Mouse (Mus musculus): ENCODE results near the gene Olfr1490.
"Not testable (repeated sequence)": the region's sequence is repeated elsewhere in the genome, so short reads cannot be mapped to it uniquely, and the experiment has no call there.

Olfr1490 gene

DNA sequence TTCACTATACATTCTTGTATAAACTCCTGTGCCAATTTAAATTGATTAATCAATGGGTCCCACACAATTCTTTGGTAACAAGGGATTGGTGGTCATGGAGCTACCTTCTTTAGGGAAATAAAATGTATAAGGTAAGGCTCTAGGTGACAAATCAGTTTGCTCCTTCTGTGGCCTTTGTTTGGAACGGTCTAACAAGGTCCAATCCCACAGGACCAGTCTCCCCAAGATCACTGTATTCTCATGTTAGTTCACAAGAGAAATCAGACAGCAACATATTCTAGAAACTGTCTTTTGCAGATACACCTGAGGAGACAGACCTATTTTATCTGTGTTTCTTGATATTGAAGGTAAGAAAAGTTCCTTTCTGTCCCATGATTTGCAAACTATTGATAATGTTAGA is at the start of gene Olfr1490:
TSS of gene Olfr1490 (plus strand) at position 301 of the 400 bp plus-strand sequence.
- no peak for DNase-seq (ENCODE audit: low spot score)

DNA sequence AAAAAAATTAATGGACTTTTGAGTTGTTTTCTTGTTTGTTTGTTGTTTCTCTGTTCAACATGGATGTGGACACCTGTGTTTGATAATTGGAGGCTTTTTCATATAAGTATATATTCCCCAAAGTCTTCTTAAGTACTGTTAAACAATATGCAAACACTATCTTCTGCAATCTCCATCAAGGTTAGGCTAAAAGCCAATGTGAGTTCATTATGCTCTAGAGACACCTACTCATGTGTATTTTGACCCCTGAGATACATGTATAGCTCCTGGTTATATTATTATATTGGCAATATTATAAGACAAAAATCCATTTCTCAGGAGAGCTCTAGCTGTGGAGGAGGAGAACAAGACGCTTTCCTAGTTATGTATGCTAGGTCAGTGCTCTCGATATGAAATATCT is 33.8 kb upstream of the Olfr1490 start, which contains the start of gene Olfr1487:
TSS of gene Olfr1487 (plus strand) at position 301 of the 400 bp plus-strand sequence.
- DNase-seq (ENCODE audit: low spot score): not testable (repeated sequence)

DNA sequence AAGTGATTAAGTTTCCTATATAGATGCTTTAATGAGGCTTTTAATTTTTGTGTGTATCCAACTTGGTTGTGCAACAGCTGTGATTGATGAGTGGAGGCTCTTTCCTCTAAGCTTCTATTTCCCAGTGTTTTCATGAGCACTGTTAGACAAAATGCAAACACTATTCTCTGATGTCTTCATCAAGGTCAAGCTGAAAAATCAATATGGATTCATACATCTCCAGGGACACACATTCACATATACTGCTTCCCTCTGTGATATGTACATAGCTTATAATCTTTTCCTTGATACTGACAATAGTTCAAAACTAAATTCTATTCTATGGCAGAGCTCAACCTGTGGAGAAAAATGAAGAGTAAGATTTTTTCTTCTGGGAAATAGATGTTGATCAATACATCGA is 19.6 kb upstream of the Olfr1490 start, which contains the start of gene Olfr1489:
TSS of gene Olfr1489 (plus strand) at position 301 of the 400 bp plus-strand sequence.
- DNase-seq (ENCODE audit: low spot score): no peak

DNA sequence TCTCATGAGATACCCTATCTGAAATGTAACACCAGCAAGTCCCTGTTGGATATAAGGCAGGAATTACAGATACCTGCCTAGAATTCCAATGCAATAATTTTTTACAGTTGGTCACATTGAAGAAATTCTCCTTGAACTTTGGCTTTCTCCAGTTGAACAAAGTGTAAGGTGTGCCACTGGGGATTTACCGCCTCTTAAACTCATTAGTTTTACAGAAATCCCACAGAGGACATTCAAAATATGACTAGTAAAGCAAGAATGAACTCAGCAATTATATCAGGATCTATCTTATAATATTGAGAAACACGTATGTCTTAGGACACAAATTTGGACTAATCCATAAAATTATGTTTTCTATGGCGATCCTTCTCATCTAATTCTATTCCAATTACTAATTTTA is 46.1 kb downstream of the Olfr1490 start, which contains the start of gene Olfr1491:
TSS of gene Olfr1491 (plus strand) at position 301 of the 400 bp plus-strand sequence.
- DNase-seq (ENCODE audit: low spot score): no peak

Measured in ovary, adult 18-20 months (tissue).